Mouse (Mus musculus) E14TG2a.4 (cell line): ENCODE results near the gene C77080.

Source experiments
- CTCF ChIP-seq: conservative IDR thresholded peaks from 2 replicates; pipeline ENCODE4 v1.5.1; 2014; ENCODE audit warnings: low read length
- NANOG ChIP-seq: IDR thresholded peaks from 2 replicates; pipeline ENCODE4 v1.6.1; 2014; ENCODE audit warnings: borderline replicate concordance, low read length, mixed read lengths
- POU5F1 ChIP-seq: IDR thresholded peaks from 2 replicates; pipeline ENCODE4 v1.6.1; 2014; ENCODE audit warnings: low read length, borderline replicate concordance

GRCm38 (mm10) chr4:129288067-129288466 lies 26.9 kb upstream of the C77080 start:
- no peak for TF ChIP-seq POU5F1
- TF ChIP-seq CTCF = no peak
- no peak for TF ChIP-seq NANOG
